Mouse (Mus musculus) megakaryocyte, embryonic 14.5 days (primary cell): Measurements from ENCODE around the gene Morn1.

Experiments used
- FLI1 ChIP-seq: IDR thresholded peaks from 2 replicates; pipeline ENCODE4 v1.6.1; 2012; ENCODE audit warnings: low read length, inconsistent platforms, mixed read lengths
- GATA1 ChIP-seq: IDR thresholded peaks from 3 replicates; pipeline ENCODE4 v1.6.1; 2012; ENCODE audit warnings: mixed read lengths, low read length, inconsistent platforms, borderline replicate concordance

GRCm38 (mm10) chr4:155137891-155138290, 51.5 kb downstream of the Morn1 start:
- TF ChIP-seq FLI1 (no peak), GATA1 (no peak)
